Mouse (Mus musculus): ENCODE measurements around the gene Prep. TPM values are rescaled to one million over a fixed set of nuclear protein-coding genes. Genes with fewer than 3 reads are reported as not detected.
"Not testable (repeated sequence)": the region's sequence is repeated elsewhere in the genome, so short reads cannot be mapped to it uniquely, and the experiment has no call there.

Gene Prep
- polyA plus RNA-seq, 1 experiment, result 7.1 TPM

GRCm38 (mm10) chr10:45072339-45072738 lies 5.3 kb downstream of the Prep start:
- Histone ChIP-seq H3K4me3 (ENCODE audit: insufficient read depth, low read length) (no peak overlapping the region), H3K4me1 (ENCODE audit: control insufficient read depth, insufficient read depth, low read length) (no peaks in the 10 kb centered on the region), H3K27ac (ENCODE audit: insufficient read depth, low read length) (no peak overlapping the region)
- TF ChIP-seq POLR2A (IDR thresholded peaks at IDR 0.05; ENCODE audit: extremely low read depth, insufficient read depth, low read length) (no peak), CTCF (IDR thresholded peaks at IDR 0.05; ENCODE audit: extremely low read depth, insufficient read depth, low read length) (no peak)

DNA sequence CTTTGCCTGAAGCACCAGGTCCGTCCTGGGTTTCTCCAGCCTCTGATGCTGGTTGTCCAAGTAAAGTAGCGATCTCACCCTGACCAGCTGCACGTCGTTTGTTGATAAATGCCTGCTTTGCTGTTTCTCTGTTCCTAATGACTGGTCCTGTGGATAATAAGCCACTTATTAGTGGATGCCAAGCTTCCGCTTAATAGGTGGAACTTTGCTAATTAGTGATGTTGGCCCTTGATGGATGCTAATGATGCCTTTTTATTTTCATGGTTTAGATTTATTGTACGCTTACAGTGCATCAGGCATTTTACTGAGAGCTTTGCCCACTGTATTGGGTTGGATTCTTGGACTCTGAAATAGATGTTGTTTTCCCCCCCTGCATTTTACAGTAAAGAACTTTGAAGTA lies 7.5 kb downstream of the Prep start:
- TF ChIP-seq POLR2A (IDR thresholded peaks at IDR 0.05; ENCODE audit: extremely low read depth, insufficient read depth, low read length), result no peak
- no peak for TF ChIP-seq CTCF (IDR thresholded peaks at IDR 0.05; ENCODE audit: extremely low read depth, insufficient read depth, low read length)
- no peaks in the 10 kb centered on the region for H3K4me1 ChIP-seq (ENCODE audit: control insufficient read depth, insufficient read depth, low read length)
- no peak overlapping the region for H3K4me3 ChIP-seq (ENCODE audit: insufficient read depth, low read length)
- H3K27ac ChIP-seq (ENCODE audit: insufficient read depth, low read length), result no peak overlapping the region

GRCm38 (mm10) chr10:45075491-45076051 lies 8.6 kb downstream of the Prep start:
- TF ChIP-seq POLR2A (IDR thresholded peaks at IDR 0.05; ENCODE audit: extremely low read depth, insufficient read depth, low read length) (no peak), CTCF (IDR thresholded peaks at IDR 0.05; ENCODE audit: extremely low read depth, insufficient read depth, low read length) (no peak)
- Histone ChIP-seq H3K27ac (ENCODE audit: insufficient read depth, low read length) (no peak overlapping the region), H3K4me3 (ENCODE audit: insufficient read depth, low read length) (no peak overlapping the region), H3K4me1 (ENCODE audit: control insufficient read depth, insufficient read depth, low read length) (no peaks in the 10 kb centered on the region)

DNA sequence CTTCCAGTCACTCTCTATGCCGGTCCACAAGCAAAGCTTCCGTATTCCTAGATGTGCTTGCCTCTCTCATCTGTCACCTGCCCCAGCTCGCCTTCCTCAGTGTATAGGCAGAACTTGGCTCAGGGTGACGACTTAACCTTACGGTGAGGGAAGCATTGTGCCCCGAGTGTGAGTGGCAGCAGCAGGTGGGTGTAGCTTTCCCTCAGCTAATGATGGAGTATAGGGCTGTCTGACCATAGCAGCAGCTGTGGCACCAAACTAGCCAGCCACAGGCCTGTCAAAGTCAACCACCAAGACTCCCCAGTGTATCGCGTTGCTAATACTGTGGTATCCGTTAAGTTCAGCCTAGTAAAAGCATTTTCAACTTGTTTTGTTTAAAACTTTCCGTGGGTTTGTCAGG lies 9.6 kb downstream of the Prep start:
- Histone ChIP-seq H3K27ac (ENCODE audit: insufficient read depth, low read length) (no peak overlapping the region), H3K4me1 (ENCODE audit: control insufficient read depth, insufficient read depth, low read length) (no peaks in the 10 kb centered on the region), H3K4me3 (ENCODE audit: insufficient read depth, low read length) (no peak overlapping the region)
- TF ChIP-seq POLR2A (IDR thresholded peaks at IDR 0.05; ENCODE audit: extremely low read depth, insufficient read depth, low read length), result no peak
- no peak for TF ChIP-seq CTCF (IDR thresholded peaks at IDR 0.05; ENCODE audit: extremely low read depth, insufficient read depth, low read length)

DNA sequence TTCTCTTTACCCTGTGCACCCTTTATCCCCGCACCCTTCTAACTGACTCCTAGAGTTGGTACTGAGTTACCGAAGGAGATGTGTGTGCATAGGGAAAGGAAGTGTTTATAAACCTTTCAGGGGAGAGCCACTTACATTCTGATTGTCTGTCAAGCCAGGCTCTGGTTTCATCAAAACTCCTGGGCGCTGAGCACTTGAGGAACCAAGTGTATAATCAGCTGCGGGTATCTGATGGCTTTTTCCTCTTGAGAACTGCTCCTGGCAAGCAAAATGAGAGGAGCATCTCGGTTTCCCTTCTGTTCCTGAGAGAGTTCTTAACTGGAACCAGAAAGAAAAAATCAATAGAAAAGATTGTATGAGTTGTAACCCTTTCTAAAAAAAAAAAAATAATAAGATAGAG lies 10.3 kb downstream of the Prep start:
- TF ChIP-seq CTCF (IDR thresholded peaks at IDR 0.05; ENCODE audit: extremely low read depth, insufficient read depth, low read length) (no peak), POLR2A (IDR thresholded peaks at IDR 0.05; ENCODE audit: extremely low read depth, insufficient read depth, low read length) (no peak)
- Histone ChIP-seq H3K27ac (ENCODE audit: insufficient read depth, low read length) (no peak overlapping the region), H3K4me1 (ENCODE audit: control insufficient read depth, insufficient read depth, low read length) (no peaks in the 10 kb centered on the region), H3K4me3 (ENCODE audit: insufficient read depth, low read length) (no peak overlapping the region)

GRCm38 (mm10) chr10:45079756-45080155 lies 12.8 kb downstream of the Prep start:
- Histone ChIP-seq H3K4me3 (ENCODE audit: insufficient read depth, low read length) (no peak overlapping the region), H3K4me1 (ENCODE audit: control insufficient read depth, insufficient read depth, low read length) (no peaks in the 10 kb centered on the region), H3K27ac (ENCODE audit: insufficient read depth, low read length) (no peak overlapping the region)
- no peak for TF ChIP-seq CTCF (IDR thresholded peaks at IDR 0.05; ENCODE audit: extremely low read depth, insufficient read depth, low read length)
- TF ChIP-seq POLR2A (IDR thresholded peaks at IDR 0.05; ENCODE audit: extremely low read depth, insufficient read depth, low read length), result no peak

GRCm38 (mm10) chr10:45080490-45080889 lies 13.5 kb downstream of the Prep start:
- TF ChIP-seq CTCF (IDR thresholded peaks at IDR 0.05; ENCODE audit: extremely low read depth, insufficient read depth, low read length), result no peak
- TF ChIP-seq POLR2A (IDR thresholded peaks at IDR 0.05; ENCODE audit: extremely low read depth, insufficient read depth, low read length), result no peak
- H3K4me3 ChIP-seq (ENCODE audit: insufficient read depth, low read length), result no peak overlapping the region
- peaks cover 1% of the 10 kb centered on the region; the same call in 1 of the 2 replicates for H3K4me1 ChIP-seq (ENCODE audit: control insufficient read depth, insufficient read depth, low read length)
- H3K27ac ChIP-seq (ENCODE audit: insufficient read depth, low read length), result no peak overlapping the region

DNA sequence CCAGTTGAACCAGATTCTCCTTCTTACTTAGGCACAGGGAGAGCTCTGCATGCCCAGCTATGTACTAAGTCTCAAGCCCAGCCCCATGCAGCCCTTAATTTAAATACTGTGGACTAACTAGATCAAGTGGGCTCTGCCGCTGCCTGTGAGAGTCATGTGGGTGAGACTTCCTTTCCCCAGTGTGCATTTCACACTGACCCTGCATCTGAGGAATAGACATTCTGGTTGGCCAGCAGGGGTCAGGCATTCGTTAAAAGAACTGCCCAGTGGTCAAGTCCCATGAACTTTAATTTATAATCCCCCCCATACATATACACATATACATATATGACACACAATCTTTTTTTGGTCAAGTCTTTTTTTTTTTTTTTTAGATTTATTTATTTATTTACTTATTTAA lies 15.7 kb downstream of the Prep start:
- TF ChIP-seq POLR2A (IDR thresholded peaks at IDR 0.05; ENCODE audit: extremely low read depth, insufficient read depth, low read length) (no peak), CTCF (IDR thresholded peaks at IDR 0.05; ENCODE audit: extremely low read depth, insufficient read depth, low read length) (0 out of 2 replicates have a peak, but pooled peaks have one; percentile 2)
- Histone ChIP-seq H3K27ac (ENCODE audit: insufficient read depth, low read length) (no peak overlapping the region), H3K4me1 (ENCODE audit: control insufficient read depth, insufficient read depth, low read length) (peaks cover 1% of the 10 kb centered on the region; the same call in 1 of the 2 replicates), H3K4me3 (ENCODE audit: insufficient read depth, low read length) (no peak overlapping the region)

GRCm38 (mm10) chr10:45084002-45084401 lies 17.0 kb downstream of the Prep start:
- not testable (repeated sequence) for H3K27ac ChIP-seq (ENCODE audit: insufficient read depth, low read length); H3K4me1 ChIP-seq (ENCODE audit: control insufficient read depth, insufficient read depth, low read length); H3K4me3 ChIP-seq (ENCODE audit: insufficient read depth, low read length)

- H3K4me3 ChIP-seq (ENCODE audit: insufficient read depth, low read length), result no peak overlapping the region
- TF ChIP-seq CTCF (IDR thresholded peaks at IDR 0.05; ENCODE audit: extremely low read depth, insufficient read depth, low read length), result no peak
- TF ChIP-seq POLR2A (IDR thresholded peaks at IDR 0.05; ENCODE audit: extremely low read depth, insufficient read depth, low read length), result no peak
- no peak overlapping the region for H3K27ac ChIP-seq (ENCODE audit: insufficient read depth, low read length)
- H3K4me1 ChIP-seq (ENCODE audit: control insufficient read depth, insufficient read depth, low read length), result peaks cover 1% of the 10 kb centered on the region; the same call in 1 of the 2 replicates
Measured at GRCm38 (mm10) chr10:45084471-45084870, 17.5 kb downstream of the Prep start.
